Mouse (Mus musculus): ENCODE results near the gene Dpagt1.

- TF ChIP-seq HCFC1 (IDR thresholded peaks at IDR 0.05; ENCODE audit: borderline replicate concordance, insufficient read depth, low read length), result no peak
- no peak for TF ChIP-seq ZC3H11A (IDR thresholded peaks at IDR 0.05; ENCODE audit: borderline replicate concordance, low read depth, low read length)
- no peak for TF ChIP-seq CHD2 (IDR thresholded peaks at IDR 0.05; ENCODE audit: low read depth, low read length)
- TF ChIP-seq MAFK (IDR thresholded peaks at IDR 0.05; ENCODE audit: insufficient read depth, low read depth, low read length), result no peak
Observed at GRCm38 (mm10) chr9:44342605-44343004, 16.8 kb downstream of the Dpagt1 start.

Measured in ES-E14 (cell line).